Mouse (Mus musculus) megakaryocyte, adult 5-6 weeks (primary cell): ENCODE measurements at regions not wholly inside any gene's neighbourhood (a gene's known extent, or its start where the extent isn't known, plus 50 kb on each side); places are given as distances from the start of the nearest gene placed in this dataset.

ENCODE experiments used
- ATAC-seq: 2 replicates; pipeline ENCODE4 v1.8.0; 2016; ENCODE audit warnings: mild to moderate bottlenecking, inconsistent platforms; ENCODE audit not compliant: poor library complexity, severe bottlenecking

DNA sequence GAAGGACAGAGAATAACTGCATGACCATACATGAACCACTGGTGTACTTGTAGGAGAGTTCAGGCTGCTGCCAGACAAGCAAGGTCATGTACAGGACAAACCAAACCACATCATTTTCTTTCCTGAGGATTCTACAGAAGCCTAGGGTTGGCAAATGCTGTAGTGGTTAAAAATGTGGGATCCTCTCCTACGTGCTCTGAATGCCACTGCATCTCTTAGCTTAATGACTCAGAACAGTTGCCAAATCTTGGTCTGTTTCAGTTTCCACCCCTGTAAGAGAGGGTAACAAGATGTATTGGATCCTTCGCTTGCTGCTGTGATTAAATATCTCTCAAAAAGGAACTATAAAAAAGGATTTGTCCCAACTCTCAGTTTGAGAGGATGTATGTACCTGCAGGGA, 938.1 kb downstream of the 4930444P10Rik start:
- no peak for ATAC-seq

DNA sequence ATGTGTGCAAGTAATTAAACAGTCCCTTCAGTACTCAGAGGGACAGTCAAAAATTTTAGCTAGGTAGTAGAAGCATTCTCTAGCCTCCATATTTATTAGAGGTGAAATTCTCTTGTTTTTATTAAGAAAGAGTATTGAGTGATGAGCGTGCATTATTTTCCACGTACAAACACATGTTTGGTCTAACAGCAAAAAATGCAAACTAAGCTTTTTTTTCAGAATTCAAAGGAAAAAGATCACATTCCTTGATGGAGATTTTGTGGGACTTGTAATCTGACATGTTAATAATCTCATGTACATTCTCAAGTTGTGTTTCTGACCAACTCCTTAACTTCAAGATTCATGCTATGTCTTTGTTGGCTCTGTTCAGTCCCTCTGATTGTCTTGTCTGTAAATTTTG, 939.2 kb downstream of the 4930444P10Rik start:
- ATAC-seq: no peak

DNA sequence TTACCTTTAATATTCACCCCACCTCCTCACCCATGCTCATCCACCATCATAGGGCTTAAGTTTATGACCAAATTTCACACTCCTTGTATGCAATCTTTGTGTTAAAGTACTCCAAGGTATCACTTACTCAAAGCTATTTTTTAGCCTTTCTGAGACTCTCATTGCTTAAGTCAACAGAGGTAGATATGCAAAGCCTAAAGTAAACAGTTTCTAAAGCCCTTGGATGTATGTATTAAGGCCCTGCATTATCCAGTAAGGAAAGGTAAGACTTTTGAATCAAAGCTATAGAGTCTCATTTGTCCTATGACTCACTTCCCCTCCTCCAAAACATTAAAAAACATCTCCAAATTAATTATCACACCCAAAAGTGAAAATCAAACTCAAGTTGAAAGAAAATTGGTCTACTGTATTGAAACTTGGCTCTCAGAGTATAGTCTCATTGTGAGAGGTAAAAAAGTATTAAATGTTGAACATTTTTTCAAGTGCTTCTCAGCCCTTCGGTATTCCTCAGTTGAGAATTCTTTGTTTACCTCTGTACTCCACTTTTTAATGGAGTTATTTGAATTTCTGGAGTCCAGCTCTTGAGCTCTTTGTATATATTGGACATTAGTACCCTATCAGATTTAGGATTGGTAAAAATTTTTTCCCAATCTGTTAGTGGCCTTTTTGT, 949.1 kb downstream of the 4930444P10Rik start:
- ATAC-seq: no peak

DNA sequence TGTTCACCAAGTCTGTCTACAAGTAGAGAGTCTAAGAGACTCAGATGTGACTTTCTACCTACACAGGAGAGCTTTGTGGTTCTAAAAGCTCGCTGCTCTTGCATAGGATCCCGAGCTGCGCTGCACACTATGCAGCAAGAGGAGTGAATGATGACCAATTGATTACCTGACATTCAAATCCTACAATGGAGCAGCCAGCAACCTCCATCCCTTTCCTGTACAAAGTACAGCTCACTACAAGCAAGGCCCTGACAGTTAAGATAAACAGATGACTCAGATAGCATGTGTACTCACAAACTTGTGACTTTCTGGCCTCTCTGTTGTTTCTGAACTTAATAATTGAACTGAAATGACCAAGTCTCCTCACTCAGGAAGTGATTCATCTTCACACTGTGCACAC, 974.7 kb downstream of the 4930444P10Rik start:
- ATAC-seq: no peak

DNA sequence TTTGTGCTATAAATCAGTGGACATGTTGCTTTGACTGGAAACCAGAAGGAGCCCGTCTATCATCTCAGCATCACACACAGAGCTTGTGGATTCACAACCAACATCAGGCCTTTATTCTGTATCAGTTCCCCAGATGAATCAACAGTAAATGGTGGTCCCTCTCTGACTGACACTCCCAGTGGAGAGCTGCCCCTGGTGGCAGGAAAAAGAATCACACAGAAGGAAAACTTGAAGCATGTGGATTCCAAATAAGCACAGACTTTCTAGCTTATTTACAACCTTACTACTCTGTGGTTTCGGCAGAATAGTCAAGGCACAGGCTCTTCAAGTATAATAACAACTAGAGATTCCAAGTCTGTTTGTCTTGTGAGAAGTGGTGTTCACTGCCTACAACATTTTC, 981.7 kb downstream of the 4930444P10Rik start:
- no peak for ATAC-seq

DNA sequence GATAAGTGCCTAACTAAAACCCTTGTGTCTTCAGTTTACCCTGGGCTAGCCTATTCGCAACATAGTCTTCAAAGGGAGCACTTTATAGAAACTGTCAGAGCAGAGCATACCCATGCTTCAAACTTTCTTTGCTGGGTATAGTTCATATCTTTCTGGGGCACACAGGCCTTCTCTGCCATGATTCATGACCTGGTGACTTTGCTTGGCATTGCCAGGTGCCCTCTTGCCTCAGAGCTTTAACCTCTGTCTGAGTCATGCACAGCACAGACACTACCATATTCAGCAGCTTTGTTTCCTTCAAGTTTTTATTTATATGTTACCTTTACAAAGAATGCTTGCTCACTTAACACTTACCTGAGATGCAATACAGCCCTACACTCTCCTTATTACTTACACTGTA, 1022.8 kb downstream of the 4930444P10Rik start:
- no peak for ATAC-seq

DNA sequence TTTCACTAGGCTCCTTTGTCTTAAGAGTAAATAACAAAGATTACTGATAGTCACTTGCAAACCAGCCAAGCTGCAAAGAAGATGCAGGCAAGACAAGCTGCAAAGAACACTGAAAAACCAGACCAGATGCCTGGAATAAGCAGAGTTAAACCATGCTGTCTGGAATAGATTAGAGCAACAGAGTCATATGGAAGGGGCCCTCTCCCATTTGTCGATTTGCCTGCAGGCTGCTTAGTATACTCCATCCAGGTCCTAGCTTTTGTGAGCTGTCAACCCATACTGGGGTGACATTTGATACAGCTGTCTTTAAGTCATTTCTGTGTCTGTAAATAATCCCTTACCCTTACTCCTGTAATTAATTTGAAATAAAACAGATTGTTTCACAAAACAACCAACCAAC, 1059.1 kb downstream of the 4930444P10Rik start:
- no peak for ATAC-seq

DNA sequence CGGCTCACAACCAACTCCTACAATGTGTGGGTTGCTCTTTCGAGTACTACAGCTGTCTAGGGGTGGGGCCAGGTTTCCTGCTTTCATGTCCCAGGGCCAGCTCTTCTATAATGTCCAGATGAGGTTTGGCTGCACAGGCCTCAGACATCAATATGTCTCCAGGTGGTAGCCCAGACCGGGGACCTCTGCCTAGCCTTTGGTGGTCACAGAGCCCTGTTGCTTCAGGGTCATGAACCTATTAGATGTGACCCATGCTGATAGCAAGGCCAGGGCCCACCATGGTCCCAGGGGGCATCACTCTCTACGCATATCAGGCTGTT, 1074.7 kb downstream of the 4930444P10Rik start:
- ATAC-seq: no peak

DNA sequence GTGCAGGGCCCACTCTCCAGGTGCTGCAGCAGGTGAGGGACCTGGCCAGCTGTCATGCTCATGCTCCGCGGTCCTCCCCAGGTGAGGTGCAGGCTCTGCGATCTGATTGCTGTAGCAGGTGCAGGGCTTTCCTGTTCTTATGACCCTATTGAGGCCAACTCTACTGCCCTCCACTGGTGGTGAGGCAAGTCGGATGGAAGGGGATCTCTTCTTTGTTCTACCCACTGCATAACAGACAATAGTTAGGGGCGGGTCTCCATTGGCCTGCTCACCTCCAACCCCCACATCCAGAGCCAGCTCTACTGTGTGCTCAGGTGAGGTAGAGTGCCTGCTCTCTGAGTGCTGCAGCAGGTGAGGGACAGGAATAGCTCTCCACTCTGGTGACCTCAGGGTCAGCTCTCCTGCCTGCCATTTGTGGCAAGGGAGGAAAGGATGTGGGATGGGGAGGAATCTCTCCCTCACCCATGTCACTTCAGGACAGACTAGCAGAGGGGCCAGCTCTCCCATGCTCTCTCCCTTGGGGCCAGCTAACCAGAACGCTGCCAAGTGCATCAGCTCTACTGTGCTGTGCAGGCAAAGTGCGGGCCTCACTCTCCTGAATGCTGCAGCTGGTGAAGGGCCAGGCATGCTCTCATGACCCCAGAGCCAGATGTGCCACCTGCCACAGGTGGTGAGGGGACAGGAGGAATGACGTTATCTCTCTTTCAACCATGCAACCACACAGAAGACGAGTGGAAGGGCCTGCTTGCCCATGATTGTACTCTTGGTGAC, 1075.3 kb downstream of the 4930444P10Rik start:
- ATAC-seq: no peak

DNA sequence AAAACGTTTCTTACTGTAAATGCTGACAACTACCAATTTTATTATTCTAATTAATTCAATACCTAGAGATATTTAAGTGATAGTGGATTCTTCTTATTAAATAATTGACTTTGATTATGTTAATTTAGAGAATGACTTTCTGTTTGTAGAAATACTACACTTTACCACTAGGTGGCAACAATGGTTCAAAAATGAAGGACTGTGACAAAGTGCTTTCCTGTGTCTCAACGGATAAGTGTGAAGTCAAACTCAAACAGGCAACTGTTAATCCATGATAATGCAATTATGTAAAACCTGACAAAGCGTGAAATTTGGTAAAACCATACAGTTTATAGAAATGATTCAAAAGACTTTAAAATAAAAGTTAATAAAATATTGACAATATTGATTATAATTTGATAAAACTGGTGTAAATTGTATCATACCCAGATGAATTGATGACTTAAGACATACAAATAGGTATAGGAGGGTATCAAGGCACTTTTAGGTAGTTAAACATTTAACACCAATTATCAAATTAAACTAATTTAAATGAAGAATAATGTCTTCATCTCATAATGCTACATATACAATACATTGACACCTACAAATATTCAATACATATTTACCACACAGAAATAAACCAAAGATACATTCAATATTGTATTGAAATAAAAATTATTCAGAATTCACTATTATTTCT, 1085.3 kb downstream of the 4930444P10Rik start:
- no peak for ATAC-seq

DNA sequence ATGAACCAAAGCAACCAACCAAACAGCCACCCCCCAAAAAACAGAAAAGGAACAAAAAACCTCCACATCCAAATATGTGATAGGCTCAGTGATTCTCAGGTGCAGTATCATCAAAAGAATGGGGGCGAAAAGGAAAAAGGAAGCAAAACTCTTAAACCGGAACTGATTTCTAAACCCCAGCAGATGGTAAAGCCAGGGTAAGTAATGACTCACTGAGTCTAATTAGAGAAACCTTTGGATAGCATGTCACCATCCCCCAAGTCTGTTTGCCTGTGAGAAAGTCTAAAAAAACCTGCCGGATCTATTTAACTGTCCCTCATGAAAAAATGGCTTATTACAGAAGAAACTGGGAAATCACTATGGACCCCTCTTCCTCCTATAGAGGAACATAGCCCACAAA, 1097.8 kb downstream of the 4930444P10Rik start:
- peak; percentile 80 for ATAC-seq

DNA sequence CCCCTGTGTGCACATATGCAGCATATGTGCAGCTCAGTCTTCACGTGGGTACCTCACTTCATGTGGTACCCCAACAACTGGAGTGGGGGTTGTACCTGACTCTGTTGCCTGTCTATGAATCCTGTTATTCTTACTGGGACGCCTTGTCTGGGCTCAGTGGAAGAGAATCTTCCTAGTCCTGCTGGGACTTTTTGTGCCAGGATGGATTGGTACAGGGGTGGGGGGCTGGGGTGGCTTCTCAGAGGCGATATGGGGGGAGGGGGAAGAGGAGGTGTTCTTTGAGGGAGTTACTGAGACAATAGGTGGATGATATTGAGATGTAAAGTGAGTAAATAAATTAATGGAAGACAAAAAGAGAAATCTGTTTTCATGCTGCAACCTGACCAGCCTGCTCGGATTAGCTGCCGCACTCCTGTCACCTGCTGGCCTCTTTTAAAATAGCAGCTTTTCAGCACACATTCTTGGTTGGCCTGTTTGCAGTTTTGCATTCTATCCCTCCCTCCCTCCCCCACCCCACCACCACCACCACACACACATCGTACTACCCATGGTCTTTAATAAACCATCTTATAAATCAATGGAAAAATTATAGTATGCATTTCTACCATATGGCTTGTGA, 1112.9 kb downstream of the 4930444P10Rik start:
- ATAC-seq: no peak
